Mouse (Mus musculus): ENCODE measurements around the gene Bag6. TPM values are rescaled to one million over a fixed set of nuclear protein-coding genes. Genes with fewer than 3 reads are reported as not detected.

Gene Bag6
- polyA plus RNA-seq, 1 experiment from 2014 or later: 73.6 TPM

GRCm38 (mm10) chr17:35147348-35147747 lies 12.4 kb downstream of the Bag6 start:
- no peak overlapping the region for H3K4me3 ChIP-seq (ENCODE audit: low read depth, low read length)
- H3K36me3 ChIP-seq (ENCODE audit: control insufficient read depth, insufficient read depth, low read length): peaks cover 81% of the 10 kb centered on the region
- no peaks in the 10 kb centered on the region; the same call in 1 of the 2 replicates for H3K4me1 ChIP-seq (replicated peaks; ENCODE audit: control insufficient read depth, insufficient read depth, low read length)
- WGBS: 72% methylated on average over 3 of the region's 3 CpGs
- H3K27me3 ChIP-seq (replicated peaks; ENCODE audit: control insufficient read depth, insufficient read depth, low read length): no peaks in the 10 kb centered on the region
- H3K9me3 ChIP-seq (ENCODE audit: control insufficient read depth, low read length): no peaks in the 10 kb centered on the region; the same call in 1 of the 2 replicates
- no peak overlapping the region for H3K9ac ChIP-seq (ENCODE audit: low read depth, low read length)
- no peak overlapping the region for H3K4me2 ChIP-seq
- H3K27ac ChIP-seq (ENCODE audit: low read depth, low read length): no peak overlapping the region; the same call in 1 of the 2 replicates
- DNase-seq (ENCODE audit: low spot score) (no peak), ATAC-seq (replicated peaks; ENCODE audit: low FRiP score) (no peak)

- no peaks in the 10 kb centered on the region for H3K27me3 ChIP-seq (replicated peaks; ENCODE audit: control insufficient read depth, insufficient read depth, low read length)
- H3K36me3 ChIP-seq (ENCODE audit: control insufficient read depth, insufficient read depth, low read length): peaks cover 81% of the 10 kb centered on the region
- ATAC-seq (replicated peaks; ENCODE audit: low FRiP score): no peak
- no peak overlapping the region for H3K4me2 ChIP-seq
- 64% methylated on average over 5 of the region's 5 CpGs for WGBS
- H3K4me1 ChIP-seq (replicated peaks; ENCODE audit: control insufficient read depth, insufficient read depth, low read length): no peaks in the 10 kb centered on the region; the same call in 1 of the 2 replicates
- no peak overlapping the region for H3K27ac ChIP-seq (ENCODE audit: low read depth, low read length)
- H3K9me3 ChIP-seq (ENCODE audit: control insufficient read depth, low read length): no peaks in the 10 kb centered on the region; the same call in 1 of the 2 replicates
- no peak overlapping the region for H3K9ac ChIP-seq (ENCODE audit: low read depth, low read length)
- no peak for DNase-seq (ENCODE audit: low spot score)
- H3K4me3 ChIP-seq (ENCODE audit: low read depth, low read length): no peak overlapping the region
Measured at GRCm38 (mm10) chr17:35147922-35148639, 13.1 kb downstream of the Bag6 start.

DNA sequence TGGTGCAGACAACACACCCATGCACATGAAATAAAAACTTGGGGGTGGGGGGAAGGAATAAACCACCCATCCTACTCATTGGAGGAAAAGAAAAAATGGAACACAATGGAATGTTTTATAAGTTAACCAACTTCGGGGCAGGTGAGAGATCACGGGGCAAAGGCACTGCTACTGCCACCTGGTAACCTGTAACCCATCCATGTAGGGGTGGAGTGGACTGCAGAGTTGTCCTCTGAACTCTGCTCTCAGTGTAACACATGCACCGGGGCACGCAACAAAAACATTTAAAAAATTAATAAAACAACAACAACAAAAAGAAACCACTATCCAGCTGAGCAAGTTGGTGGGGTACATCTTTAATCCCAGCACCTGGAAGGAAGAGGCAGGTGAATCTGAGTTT lies 17.1 kb downstream of the Bag6 start:
- H3K27me3 ChIP-seq (replicated peaks; ENCODE audit: control insufficient read depth, insufficient read depth, low read length): no peaks in the 10 kb centered on the region
- no peaks in the 10 kb centered on the region; the same call in 1 of the 2 replicates for H3K4me1 ChIP-seq (replicated peaks; ENCODE audit: control insufficient read depth, insufficient read depth, low read length)
- H3K4me2 ChIP-seq: no peak overlapping the region
- 96% methylated on average over 4 of the region's 4 CpGs for WGBS
- H3K27ac ChIP-seq (ENCODE audit: low read depth, low read length): no peak overlapping the region
- H3K36me3 ChIP-seq (ENCODE audit: control insufficient read depth, insufficient read depth, low read length): peaks cover 83% of the 10 kb centered on the region
- H3K9me3 ChIP-seq (ENCODE audit: control insufficient read depth, low read length): no peaks in the 10 kb centered on the region
- no peak overlapping the region for H3K9ac ChIP-seq (ENCODE audit: low read depth, low read length)
- DNase-seq (ENCODE audit: low spot score) (no peak), ATAC-seq (replicated peaks; ENCODE audit: low FRiP score) (no peak)
- no peak overlapping the region for H3K4me3 ChIP-seq (ENCODE audit: low read depth, low read length)

- WGBS: 94% methylated on average over 9 of the region's 9 CpGs
- Histone ChIP-seq H3K4me3 (ENCODE audit: low read depth, low read length) (no peak overlapping the region), H3K27ac (ENCODE audit: low read depth, low read length) (no peak overlapping the region), H3K4me2 (no peak overlapping the region), H3K9me3 (ENCODE audit: control insufficient read depth, low read length) (no peaks in the 10 kb centered on the region), H3K4me1 (replicated peaks; ENCODE audit: control insufficient read depth, insufficient read depth, low read length) (no peaks in the 10 kb centered on the region; the same call in 1 of the 2 replicates), H3K27me3 (replicated peaks; ENCODE audit: control insufficient read depth, insufficient read depth, low read length) (no peaks in the 10 kb centered on the region), H3K36me3 (ENCODE audit: control insufficient read depth, insufficient read depth, low read length) (peaks cover 90% of the 10 kb centered on the region), H3K9ac (ENCODE audit: low read depth, low read length) (no peak overlapping the region)
- no peak for DNase-seq (ENCODE audit: low spot score)
- ATAC-seq (replicated peaks; ENCODE audit: low FRiP score): no peak
Measured at GRCm38 (mm10) chr17:35153077-35153476, 18.1 kb downstream of the Bag6 start.

- no peaks in the 10 kb centered on the region for H3K9me3 ChIP-seq (ENCODE audit: control insufficient read depth, low read length)
- ATAC-seq (replicated peaks; ENCODE audit: low FRiP score) (no peak), DNase-seq (ENCODE audit: low spot score) (no peak)
- 85% methylated on average over 4 of the region's 4 CpGs for WGBS
- H3K27ac ChIP-seq (ENCODE audit: low read depth, low read length): no peak overlapping the region
- no peak overlapping the region for H3K4me3 ChIP-seq (ENCODE audit: low read depth, low read length)
- peaks cover 93% of the 10 kb centered on the region for H3K36me3 ChIP-seq (ENCODE audit: control insufficient read depth, insufficient read depth, low read length)
- no peak overlapping the region for H3K4me2 ChIP-seq
- H3K4me1 ChIP-seq (replicated peaks; ENCODE audit: control insufficient read depth, insufficient read depth, low read length): no peaks in the 10 kb centered on the region; the same call in 1 of the 2 replicates
- no peak overlapping the region for H3K9ac ChIP-seq (ENCODE audit: low read depth, low read length)
- no peaks in the 10 kb centered on the region for H3K27me3 ChIP-seq (replicated peaks; ENCODE audit: control insufficient read depth, insufficient read depth, low read length)
Measured at GRCm38 (mm10) chr17:35153931-35154330, 19.0 kb downstream of the Bag6 start.

DNA sequence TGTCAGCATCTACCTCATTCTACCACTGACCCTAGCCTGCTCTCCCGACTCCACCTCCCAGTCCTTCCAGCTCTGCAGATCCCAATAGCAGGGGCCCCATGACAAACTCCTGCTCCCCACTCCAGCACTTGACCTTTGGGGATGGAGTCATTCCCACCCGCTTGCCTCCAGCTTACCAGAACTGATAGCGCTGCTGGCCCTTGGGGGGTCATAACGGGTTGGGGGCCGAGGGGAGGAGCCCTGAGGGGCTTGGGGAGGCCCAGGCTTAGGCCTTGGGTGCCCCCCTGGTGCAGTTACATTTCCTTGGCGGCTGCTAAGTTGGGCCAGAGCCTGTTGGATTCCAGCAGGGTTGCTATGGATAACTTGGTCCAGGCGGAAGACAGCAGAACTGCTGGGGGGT lies 19.6 kb downstream of the Bag6 start:
- H3K36me3 ChIP-seq (ENCODE audit: control insufficient read depth, insufficient read depth, low read length): peaks cover 94% of the 10 kb centered on the region
- no peak overlapping the region for H3K9ac ChIP-seq (ENCODE audit: low read depth, low read length)
- no peak for ATAC-seq (replicated peaks; ENCODE audit: low FRiP score)
- no peak overlapping the region for H3K4me2 ChIP-seq
- H3K27ac ChIP-seq (ENCODE audit: low read depth, low read length): no peak overlapping the region
- WGBS: 87% methylated on average over 7 of the region's 7 CpGs
- no peaks in the 10 kb centered on the region for H3K9me3 ChIP-seq (ENCODE audit: control insufficient read depth, low read length)
- H3K4me1 ChIP-seq (replicated peaks; ENCODE audit: control insufficient read depth, insufficient read depth, low read length): no peaks in the 10 kb centered on the region; the same call in 1 of the 2 replicates
- H3K27me3 ChIP-seq (replicated peaks; ENCODE audit: control insufficient read depth, insufficient read depth, low read length): no peaks in the 10 kb centered on the region
- H3K4me3 ChIP-seq (ENCODE audit: low read depth, low read length): no peak overlapping the region
- DNase-seq (ENCODE audit: low spot score): no peak

DNA sequence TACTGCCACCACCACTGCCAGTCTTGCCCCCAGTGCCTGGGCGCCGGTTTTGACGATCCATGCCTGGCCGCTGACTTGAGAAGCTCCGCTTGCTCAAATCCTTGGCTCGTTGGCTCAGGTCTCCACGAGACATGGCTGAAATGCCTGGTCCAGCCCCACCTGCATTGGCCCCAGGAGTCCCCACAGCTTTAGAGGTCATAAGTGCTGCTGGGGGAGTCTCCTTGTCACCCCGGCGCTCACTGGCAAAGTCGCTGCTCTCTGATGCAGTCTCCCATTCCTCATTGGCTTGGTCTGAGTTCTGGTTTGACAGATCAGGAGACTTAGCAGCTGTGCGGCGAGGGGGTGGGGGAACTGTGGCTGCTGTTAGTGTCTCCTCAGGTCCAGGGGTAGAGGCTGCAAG lies 20.5 kb downstream of the Bag6 start:
- H3K27me3 ChIP-seq (replicated peaks; ENCODE audit: control insufficient read depth, insufficient read depth, low read length): no peaks in the 10 kb centered on the region
- no peak for DNase-seq (ENCODE audit: low spot score)
- no peaks in the 10 kb centered on the region; the same call in 1 of the 2 replicates for H3K4me1 ChIP-seq (replicated peaks; ENCODE audit: control insufficient read depth, insufficient read depth, low read length)
- ATAC-seq (replicated peaks; ENCODE audit: low FRiP score): no peak
- H3K27ac ChIP-seq (ENCODE audit: low read depth, low read length): no peak overlapping the region
- no peak overlapping the region for H3K9ac ChIP-seq (ENCODE audit: low read depth, low read length)
- no peak overlapping the region for H3K4me2 ChIP-seq
- H3K4me3 ChIP-seq (ENCODE audit: low read depth, low read length): no peak overlapping the region
- no peaks in the 10 kb centered on the region for H3K9me3 ChIP-seq (ENCODE audit: control insufficient read depth, low read length)
- peaks cover 94% of the 10 kb centered on the region for H3K36me3 ChIP-seq (ENCODE audit: control insufficient read depth, insufficient read depth, low read length)
- WGBS: 94% methylated on average over 12 of the region's 12 CpGs

DNA sequence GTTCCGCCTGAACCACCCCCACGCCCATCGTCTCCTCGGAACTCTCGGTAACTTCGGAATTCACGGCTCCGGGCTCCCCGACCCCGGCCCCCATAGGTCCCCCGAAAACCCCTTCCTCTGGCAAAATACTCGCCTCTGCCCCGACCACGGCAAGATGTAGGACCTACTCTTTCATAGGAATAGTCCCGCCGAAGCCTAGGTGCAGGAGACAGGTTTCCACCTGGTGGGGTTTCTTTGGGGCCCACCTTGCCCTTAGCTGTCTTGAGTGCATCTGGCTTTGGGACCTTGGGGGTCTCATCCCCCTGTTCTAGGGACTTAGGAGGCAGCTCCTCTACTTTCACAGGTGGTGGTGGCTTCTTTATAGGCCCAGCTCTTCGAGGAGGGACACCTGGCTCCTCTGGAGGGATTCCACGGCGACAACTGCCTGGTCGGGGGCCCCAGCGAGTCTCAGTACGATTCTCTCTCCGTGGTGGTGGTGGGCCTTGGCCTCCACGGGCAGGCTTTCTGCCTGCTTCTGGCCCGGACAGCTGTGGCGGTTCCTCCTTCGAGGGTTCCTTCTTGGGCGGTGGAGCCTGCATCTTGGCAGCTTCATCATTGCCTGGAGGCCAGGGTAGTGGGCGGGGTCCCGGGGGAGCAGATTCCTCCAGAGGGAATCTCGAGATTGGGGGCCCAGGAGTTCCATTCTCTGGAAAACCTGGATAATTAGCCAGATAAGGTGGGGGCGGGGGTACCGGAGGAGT lies 21.7 kb downstream of the Bag6 start:
- H3K4me3 ChIP-seq (ENCODE audit: low read depth, low read length): no peak overlapping the region
- H3K36me3 ChIP-seq (ENCODE audit: control insufficient read depth, insufficient read depth, low read length): peaks cover 96% of the 10 kb centered on the region
- H3K4me1 ChIP-seq (replicated peaks; ENCODE audit: control insufficient read depth, insufficient read depth, low read length): peaks cover under 1% of the 10 kb centered on the region; the same call in 1 of the 2 replicates
- no peaks in the 10 kb centered on the region for H3K27me3 ChIP-seq (replicated peaks; ENCODE audit: control insufficient read depth, insufficient read depth, low read length)
- H3K9ac ChIP-seq (ENCODE audit: low read depth, low read length): no peak overlapping the region
- no peak overlapping the region for H3K4me2 ChIP-seq
- ATAC-seq (replicated peaks; ENCODE audit: low FRiP score) (no peak), DNase-seq (ENCODE audit: low spot score) (no peak)
- H3K9me3 ChIP-seq (ENCODE audit: control insufficient read depth, low read length): no peaks in the 10 kb centered on the region
- WGBS: 91% methylated on average over 33 of the region's 33 CpGs
- H3K27ac ChIP-seq (ENCODE audit: low read depth, low read length): no peak overlapping the region
